8 mouse cellular contexts compared by ENCODE assay signal in the genomic region with DNA sequence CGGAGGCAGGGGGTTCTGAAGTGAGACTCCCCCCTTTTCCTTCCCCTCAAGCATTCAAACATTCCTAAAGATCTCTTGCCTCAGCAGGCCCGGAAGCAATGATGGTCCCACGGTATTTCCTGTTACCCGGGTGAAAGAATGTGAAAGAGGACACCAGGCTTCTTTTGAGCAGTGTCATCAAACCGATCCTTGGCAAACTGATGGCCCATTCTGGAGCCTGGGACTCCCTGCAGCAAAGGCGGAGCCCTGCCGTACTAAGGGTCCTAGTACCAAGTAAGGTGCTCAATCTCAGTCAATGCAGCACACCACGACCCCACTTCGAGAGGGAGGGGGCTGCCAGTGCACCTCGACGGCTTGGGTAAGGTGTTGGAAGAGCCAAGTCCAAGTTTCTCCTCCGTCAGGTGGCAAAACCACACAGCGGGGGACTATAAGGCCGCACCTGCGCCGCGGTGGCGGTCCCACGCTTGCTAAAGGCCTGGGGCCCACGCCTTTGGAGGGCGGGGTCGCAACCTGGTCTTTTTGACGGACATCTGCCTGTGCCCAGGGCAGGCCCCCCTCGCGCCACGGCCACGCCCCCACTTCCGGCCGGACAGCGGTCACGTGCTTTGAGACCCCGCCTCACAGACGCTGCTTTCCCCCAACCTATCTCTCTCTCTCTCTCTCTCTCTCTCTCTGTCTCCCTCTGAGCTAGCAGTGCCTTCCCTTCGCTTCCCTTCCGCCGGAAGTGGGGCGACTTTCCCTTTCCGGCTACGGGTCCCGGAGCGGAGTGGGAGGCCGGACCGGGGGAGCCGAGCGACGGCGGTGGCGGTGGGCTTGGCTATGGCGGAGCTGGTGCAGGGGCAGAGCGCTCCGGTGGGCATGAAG. TPM values are rescaled to one million over a fixed set of nuclear protein-coding genes. Genes with fewer than 3 reads are reported as not detected.
DNase-seq lines count a peak whose midpoint lies in the region; ATAC-seq and TF ChIP-seq lines count a peak whose summit lies in the region.

A gene (plus strand): TSS at position 601 of the 864 bp plus-strand sequence.

- TF ChIP-seq POLR2A in brain, embryonic 14.5 days (IDR thresholded peaks at IDR 0.05; ENCODE audit: borderline replicate concordance, extremely low read depth, insufficient read depth, insufficient read length, poor library complexity, severe bottlenecking): peak; percentile 58; the same call in 1 of the 2 replicates
- 0 out of 2 replicates have a peak, but pooled peaks have one; percentile 46 for TF ChIP-seq POLR2A in liver, adult 2 months (IDR thresholded peaks at IDR 0.05; ENCODE audit: extremely low read depth, insufficient read depth, low read length)
- TF ChIP-seq POLR2A in myocyte (IDR thresholded peaks at IDR 0.05; ENCODE audit: insufficient read length, low read depth): peak; percentile 55

- ATAC-seq in heart, embryonic 11.5 days (replicated peaks; ENCODE audit: insufficient number of reproducible peaks, low FRiP score, low TSS enrichment): peak; percentile 96
- ATAC-seq in kidney, embryonic 16.5 days (ENCODE audit: low FRiP score, low TSS enrichment): peak; percentile 98

- H3K79me2 ChIP-seq in C2C12 (ENCODE audit: control insufficient read depth, insufficient read depth): peaks cover 48% of the 10 kb centered on the region
- H3K79me2 ChIP-seq in liver, adult 2 months (ENCODE audit: control insufficient read depth, insufficient read depth, low read length): peaks cover 22% of the 10 kb centered on the region; the same call in 1 of the 2 replicates
- H3K79me2 ChIP-seq in myocyte (ENCODE audit: control insufficient read depth, insufficient read depth): peaks cover 45% of the 10 kb centered on the region

- H3ac ChIP-seq in C2C12 (ENCODE audit: control insufficient read depth, insufficient read length, low read depth) (peak within 1 kb of the TSS; percentile 85), myocyte (ENCODE audit: control insufficient read depth, insufficient read length) (peak within 1 kb of the TSS; percentile 92)

- no peak for TF ChIP-seq CTCF in C2C12 (IDR thresholded peaks at IDR 0.05; ENCODE audit: control insufficient read depth, insufficient read depth, insufficient read length)
- TF ChIP-seq CTCF in brain, embryonic 14.5 days (IDR thresholded peaks at IDR 0.05; ENCODE audit: borderline replicate concordance, extremely low read depth, insufficient read depth, insufficient read length): no peak
- no peak for TF ChIP-seq CTCF in liver, adult 2 months (IDR thresholded peaks at IDR 0.05; ENCODE audit: low read depth, low read length)

- WGBS in heart, embryonic 11.5 days (ENCODE audit: insufficient replicate concordance): 2% methylated on average over 51 of the region's 51 CpGs
- 1% methylated on average over 50 of the region's 51 CpGs for WGBS in kidney, embryonic 16.5 days
- WGBS in liver, adult 2 months: 1% methylated on average over 50 of the region's 51 CpGs

- peak within 1 kb of the TSS; percentile 98 for H3K9ac ChIP-seq in heart, embryonic 11.5 days (ENCODE audit: low read depth, low read length)
- peak within 1 kb of the TSS; percentile 97 for H3K9ac ChIP-seq in kidney, embryonic 16.5 days (replicated peaks; ENCODE audit: low read length)
- peak within 1 kb of the TSS; percentile 82 for H3K9ac ChIP-seq in liver, adult 2 months (ENCODE audit: low read depth, low read length)

- H3K79me3 ChIP-seq in C2C12 (ENCODE audit: low read depth): peaks cover 44% of the 10 kb centered on the region

- H3K9me3 ChIP-seq in erythroblast, embryonic 14.5 days (ENCODE audit: control insufficient read depth, low read length): peaks cover 2% of the 10 kb centered on the region; the same call in 1 of the 2 replicates
- H3K9me3 ChIP-seq in heart, embryonic 11.5 days (replicated peaks; ENCODE audit: control insufficient read depth, low read length): no peaks in the 10 kb centered on the region
- no peaks in the 10 kb centered on the region for H3K9me3 ChIP-seq in kidney, embryonic 16.5 days (ENCODE audit: low read length)

- DNase-seq in brain, embryonic 14.5 days (ENCODE audit: low read depth): peak; percentile 97
- peak; percentile 85 for DNase-seq in liver, adult 2 months (ENCODE audit: extremely low read depth, low read depth, low spot score)
- DNase-seq in splenic B cell, adult 2 months (ENCODE audit: low read depth, low spot score): peak; percentile 50

- peaks cover 7% of the 10 kb centered on the region for H3K27me3 ChIP-seq in C2C12 (ENCODE audit: control insufficient read depth, insufficient read depth, insufficient read length)
- peaks cover 6% of the 10 kb centered on the region for H3K27me3 ChIP-seq in erythroblast, embryonic 14.5 days (ENCODE audit: control insufficient read depth)
- no peaks in the 10 kb centered on the region for H3K27me3 ChIP-seq in heart, embryonic 11.5 days (ENCODE audit: control insufficient read depth, insufficient read depth, low read length)
- no peaks in the 10 kb centered on the region for H3K27me3 ChIP-seq in kidney, embryonic 16.5 days (ENCODE audit: insufficient read depth, low read length)
- no peaks in the 10 kb centered on the region for H3K27me3 ChIP-seq in liver, adult 2 months (ENCODE audit: control insufficient read depth, insufficient read depth, low read length)
- H3K27me3 ChIP-seq in myocyte (ENCODE audit: control insufficient read depth, insufficient read depth, insufficient read length): peaks cover 9% of the 10 kb centered on the region
- H3K27me3 ChIP-seq in splenic B cell, adult 2 months (ENCODE audit: control insufficient read depth, insufficient read depth, low read length, poor library complexity, severe bottlenecking): no peaks in the 10 kb centered on the region

- peak within 1 kb of the TSS; percentile 85 for H3K27ac ChIP-seq in heart, embryonic 11.5 days (ENCODE audit: low read depth, low read length)
- H3K27ac ChIP-seq in kidney, embryonic 16.5 days (ENCODE audit: low read length): peak within 1 kb of the TSS; percentile 89
- H3K27ac ChIP-seq in liver, adult 2 months (replicated peaks; ENCODE audit: insufficient read depth, low read depth, low read length): peak within 1 kb of the TSS; percentile 61

- peak within 1 kb of the TSS; percentile 96 for H3K4me2 ChIP-seq in heart, embryonic 11.5 days
- H3K4me2 ChIP-seq in kidney, embryonic 16.5 days (replicated peaks; ENCODE audit: low read depth, low read length): peak within 1 kb of the TSS; percentile 94
- H3K4me2 ChIP-seq in myocyte (ENCODE audit: low read depth): peak within 1 kb of the TSS; percentile 95

- peak within 1 kb of the TSS; percentile 96 for H3K4me3 ChIP-seq in C2C12 (ENCODE audit: insufficient read depth, poor library complexity, severe bottlenecking)
- peak within 1 kb of the TSS; percentile 80 for H3K4me3 ChIP-seq in erythroblast, embryonic 14.5 days (replicated peaks)
- peak within 1 kb of the TSS; percentile 100 for H3K4me3 ChIP-seq in heart, embryonic 11.5 days (ENCODE audit: low read depth, low read length)
- H3K4me3 ChIP-seq in kidney, embryonic 16.5 days (ENCODE audit: low read length): peak within 1 kb of the TSS; percentile 97
- peak within 1 kb of the TSS; percentile 84 for H3K4me3 ChIP-seq in liver, adult 2 months (ENCODE audit: insufficient read depth, low read depth, low read length)
- H3K4me3 ChIP-seq in myocyte: peak within 1 kb of the TSS; percentile 77

- H3K36me3 ChIP-seq in C2C12 (ENCODE audit: control insufficient read depth, insufficient read depth) (peaks cover 27% of the 10 kb centered on the region), myocyte (ENCODE audit: control insufficient read depth, insufficient read depth) (no peaks in the 10 kb centered on the region)
- peaks cover 8% of the 10 kb centered on the region for H3K36me3 ChIP-seq in erythroblast, embryonic 14.5 days (ENCODE audit: control insufficient read depth)
- H3K36me3 ChIP-seq in heart, embryonic 11.5 days (ENCODE audit: control insufficient read depth, insufficient read depth, low read length): peaks cover 4% of the 10 kb centered on the region
- peaks cover 4% of the 10 kb centered on the region; the same call in 1 of the 2 replicates for H3K36me3 ChIP-seq in kidney, embryonic 16.5 days (ENCODE audit: insufficient read depth, low read length)
- H3K36me3 ChIP-seq in liver, adult 2 months (ENCODE audit: control insufficient read depth, insufficient read depth, low read length): no peaks in the 10 kb centered on the region
- no peaks in the 10 kb centered on the region for H3K36me3 ChIP-seq in splenic B cell, adult 2 months (ENCODE audit: control insufficient read depth, insufficient read depth, low read length, poor library complexity, severe bottlenecking)

- peaks cover 26% of the 10 kb centered on the region for H3K4me1 ChIP-seq in erythroblast, embryonic 14.5 days (ENCODE audit: control insufficient read depth)
- peaks cover 10% of the 10 kb centered on the region for H3K4me1 ChIP-seq in heart, embryonic 11.5 days (ENCODE audit: control insufficient read depth, insufficient read depth, low read length)
- H3K4me1 ChIP-seq in kidney, embryonic 16.5 days (ENCODE audit: insufficient read depth, low read length): peaks cover 17% of the 10 kb centered on the region
- peaks cover 3% of the 10 kb centered on the region; the same call in 1 of the 2 replicates for H3K4me1 ChIP-seq in liver, adult 2 months (ENCODE audit: control insufficient read depth, insufficient read depth, low read length)

TF ChIP-seq in C2C12, 6 proteins besides CTCF, POLR2A, EP300 and RAD21:
- no peak for TF ChIP-seq MYOG (IDR thresholded peaks at IDR 0.05; ENCODE audit: control insufficient read depth, extremely low read depth, insufficient read length)
- TF ChIP-seq USF1 (IDR thresholded peaks at IDR 0.05; ENCODE audit: low read depth): peak; percentile 94
- TF ChIP-seq CEBPB (IDR thresholded peaks at IDR 0.05; ENCODE audit: low read depth): no peak
- no peak for TF ChIP-seq MAX (IDR thresholded peaks at IDR 0.05)

TF ChIP-seq in myocyte, 11 proteins besides CTCF, POLR2A, EP300 and RAD21 (continues in another document):
- TF ChIP-seq REST (IDR thresholded peaks at IDR 0.05; ENCODE audit: insufficient read depth, insufficient read length): no peak
- no peak for TF ChIP-seq E2F4 (IDR thresholded peaks at IDR 0.05; ENCODE audit: insufficient read depth)
- TF ChIP-seq TCF3 (IDR thresholded peaks at IDR 0.05; ENCODE audit: insufficient read length, low read depth): no peak
- TF ChIP-seq USF1 (IDR thresholded peaks at IDR 0.05; ENCODE audit: low read depth): peak; percentile 92
- TF ChIP-seq CEBPB (IDR thresholded peaks at IDR 0.05; ENCODE audit: insufficient read depth, poor library complexity, severe bottlenecking): no peak
- no peak for TF ChIP-seq TCF12 (IDR thresholded peaks at IDR 0.05; ENCODE audit: insufficient read depth, poor library complexity, severe bottlenecking)

RNA-seq across cellular contexts. Expression of the gene that starts here (rescaled TPM):
- polyA plus RNA-seq in C2C12 (2012; fragmentation: generic; extraction: Trizol) (29.9 TPM), myocyte (2012; fragmentation: generic; extraction: Trizol) (20.4 TPM)
- polyA plus RNA-seq in brain, embryonic 14.5 days (2012; rRNA removed): 44.7 and 47.0 TPM in 2 replicates
- polyA plus RNA-seq in erythroblast, embryonic 14.5 days (2012): 0.96 and 1.5 TPM in 2 replicates
- 52.9 and 57.5 TPM in 2 replicates for polyA plus RNA-seq in heart, embryonic 11.5 days (2014; fragmentation: Nextera tagmentation; extraction: Ambion mirVana)
- polyA plus RNA-seq in kidney, embryonic 16.5 days (2015; fragmentation: Nextera tagmentation; extraction: Ambion mirVana): 80.9 and 84.9 TPM in 2 replicates
- total RNA-seq in liver, adult 2 months (2014; rRNA removed): 16.3 and 17.2 TPM in 2 replicates
- polyA plus RNA-seq in liver, adult 2 months (2012; rRNA removed): 19.1 and 22.0 TPM in 2 replicates

Comparison
In these comparisons a context has a peak if more than half of its experiments do, and no peak if none do; other contexts are left out.
1. Peak in every context shown above with its lines: DNase-seq, ATAC-seq, H3K4me3 ChIP-seq and H3K27ac ChIP-seq.